Mouse (Mus musculus): Measurements from ENCODE around the gene Gxylt2.

Gxylt2 gene
- long read RNA-seq, experiment 1 = 0 reads
- long read RNA-seq, experiment 2 = 0 reads

DNA sequence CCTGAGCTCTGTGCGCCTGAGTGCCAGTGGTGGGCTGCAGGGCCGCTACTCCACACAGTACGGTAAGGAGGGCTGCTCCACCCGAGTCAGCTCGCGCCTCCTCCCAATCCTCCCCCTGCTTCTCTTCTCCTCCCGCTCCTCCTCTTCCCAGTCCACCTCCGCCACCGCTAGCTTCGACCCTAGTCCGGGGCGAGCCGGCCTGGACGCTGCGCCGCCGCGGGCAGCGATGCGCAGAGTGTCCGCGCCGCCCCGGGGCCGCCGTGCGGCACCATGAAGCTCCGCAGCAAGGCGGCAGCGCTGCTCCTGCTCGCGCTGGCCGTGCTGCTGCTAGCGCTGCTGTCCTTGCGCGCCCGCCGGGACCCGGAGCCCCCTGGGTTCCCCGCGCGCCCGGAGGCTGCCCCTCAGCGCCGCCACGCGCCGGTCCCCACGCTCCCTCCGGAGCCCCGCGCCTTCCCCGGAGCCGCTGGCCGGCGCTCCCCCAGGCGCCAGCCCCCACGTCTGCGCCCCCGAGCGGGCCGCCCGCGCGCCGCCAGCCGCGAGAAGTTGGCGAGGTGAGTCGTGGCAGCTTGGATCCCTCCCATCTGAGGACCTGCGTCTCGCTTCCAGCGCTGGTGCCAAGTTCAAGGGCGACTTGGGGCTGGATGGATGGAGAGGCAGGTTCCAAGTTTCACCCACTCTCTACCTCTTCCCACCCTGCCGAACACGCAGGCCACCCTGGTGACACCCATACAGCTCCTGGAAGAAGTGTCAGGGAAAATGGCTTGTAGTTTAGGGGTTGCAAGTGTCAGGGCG, at the start of gene Gxylt2:
Gene Gxylt2, plus strand, starts transcription at position 161 of the 792 bp plus-strand sequence.
- intact Hi-C loops (cut with DNase I) = no loop called here

DNA sequence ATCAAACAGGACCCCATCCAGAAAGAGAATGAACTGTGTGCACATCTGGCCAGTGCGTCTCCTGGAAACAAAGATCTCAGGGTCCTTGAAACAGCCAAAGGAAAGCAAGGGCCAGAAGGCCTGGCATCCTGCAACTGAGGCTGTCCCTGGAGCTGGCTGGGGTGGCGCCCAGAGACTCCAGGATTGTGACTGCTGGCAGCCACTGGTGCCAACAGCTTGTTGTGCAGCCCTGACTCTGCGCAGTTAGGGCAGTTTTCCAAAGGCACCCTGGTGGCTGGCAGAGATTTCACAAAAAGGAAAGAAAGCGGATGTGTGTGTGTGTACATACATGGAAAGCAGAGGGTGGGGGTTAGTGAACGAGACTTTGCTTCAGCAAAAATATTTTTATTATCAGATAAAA, 44.1 kb upstream of the Gxylt2 start:
- intact Hi-C loops (cut with DNase I) = no loop called here

DNA sequence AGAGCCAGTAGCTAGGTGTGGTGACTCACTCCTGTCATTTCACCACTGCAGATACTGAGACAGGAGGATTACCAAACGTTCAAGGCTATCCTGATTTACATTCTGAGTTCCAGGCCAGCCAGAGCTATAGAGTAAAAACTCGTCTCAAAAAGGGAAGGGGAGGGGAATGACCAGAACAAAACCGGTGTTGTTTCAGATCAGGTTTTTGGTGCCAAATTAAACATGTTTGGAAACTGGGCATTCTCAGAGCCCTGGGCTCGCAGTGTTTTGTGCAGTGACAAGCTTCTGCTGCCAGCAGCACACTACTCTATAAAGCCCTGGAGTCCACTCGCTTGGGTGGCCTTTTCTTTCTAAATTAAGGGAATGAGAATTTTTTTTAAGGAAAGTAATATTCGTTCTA, 42.3 kb upstream of the Gxylt2 start:
- intact Hi-C loops (cut with DNase I) = no loop called here

- intact Hi-C loops (cut with DNase I) = no loop called here
Observed at GRCm38 (mm10) chr6:100667644-100668043, 36.9 kb upstream of the Gxylt2 start.

GRCm38 (mm10) chr6:100668858-100669257, 35.7 kb upstream of the Gxylt2 start:
- intact Hi-C loops (cut with DNase I) = no loop called here

DNA sequence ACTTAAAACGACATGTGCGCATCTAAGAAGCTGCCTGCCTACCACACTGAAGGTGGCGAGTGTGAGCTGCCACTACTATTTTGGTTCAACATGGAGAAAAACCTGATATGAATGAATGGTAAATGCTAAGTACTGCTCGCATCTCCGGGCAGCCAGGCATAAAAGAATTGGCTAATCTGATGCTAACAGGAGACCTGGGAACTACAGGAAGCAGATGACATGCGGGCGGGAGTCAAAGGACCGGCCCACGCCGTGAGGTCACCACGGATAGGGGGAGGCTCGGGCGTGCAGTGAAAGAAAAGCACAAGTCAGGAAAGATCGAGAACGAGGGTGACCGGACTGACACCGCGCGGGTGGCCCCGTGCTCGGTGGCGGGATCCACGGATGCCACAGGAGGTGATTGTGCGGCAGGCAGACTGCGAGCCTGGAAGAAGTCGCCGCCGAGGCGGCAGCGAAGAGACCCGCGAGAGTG, 34.1 kb upstream of the Gxylt2 start:
- intact Hi-C loops (cut with DNase I) = loop anchor here (10.0 kb wide), 1 partner anchor 524 kb away; no protein-coding TSS in a partner anchor

DNA sequence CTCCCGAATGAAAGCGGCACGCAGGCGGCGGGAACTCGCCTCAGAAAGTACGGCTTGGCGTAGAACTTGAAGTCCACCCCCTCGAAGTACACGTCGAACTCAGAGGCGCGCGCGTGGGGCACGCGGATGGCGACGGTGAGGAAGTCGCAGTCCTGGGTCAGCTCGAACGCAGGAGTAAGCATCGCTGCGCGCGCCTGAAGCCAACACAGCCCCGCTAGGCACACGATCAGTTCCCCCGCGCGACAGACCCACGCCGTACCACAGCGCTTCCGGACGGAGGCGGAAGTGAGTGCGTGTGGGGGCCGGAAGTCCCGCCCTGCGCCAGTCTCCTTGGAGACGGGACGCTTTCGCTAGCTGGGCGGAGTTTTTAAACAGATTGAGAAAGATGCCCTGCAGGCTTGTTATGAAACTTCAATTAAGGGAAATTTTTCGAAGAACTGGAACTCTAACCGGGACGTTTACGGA, 33.6 kb upstream of the Gxylt2 start, which contains the start of gene Shq1:
Gene Shq1, minus strand, starts transcription at position 278 of the 465 bp plus-strand sequence.
- intact Hi-C loops (cut with DNase I) = loop anchor here (10.0 kb wide), 1 partner anchor 524 kb away; no protein-coding TSS in a partner anchor

GRCm38 (mm10) chr6:100671401-100671800, 33.1 kb upstream of the Gxylt2 start:
- intact Hi-C loops (cut with DNase I) = loop anchor here (10.0 kb wide), 1 partner anchor 523 kb away; no protein-coding TSS in a partner anchor

DNA sequence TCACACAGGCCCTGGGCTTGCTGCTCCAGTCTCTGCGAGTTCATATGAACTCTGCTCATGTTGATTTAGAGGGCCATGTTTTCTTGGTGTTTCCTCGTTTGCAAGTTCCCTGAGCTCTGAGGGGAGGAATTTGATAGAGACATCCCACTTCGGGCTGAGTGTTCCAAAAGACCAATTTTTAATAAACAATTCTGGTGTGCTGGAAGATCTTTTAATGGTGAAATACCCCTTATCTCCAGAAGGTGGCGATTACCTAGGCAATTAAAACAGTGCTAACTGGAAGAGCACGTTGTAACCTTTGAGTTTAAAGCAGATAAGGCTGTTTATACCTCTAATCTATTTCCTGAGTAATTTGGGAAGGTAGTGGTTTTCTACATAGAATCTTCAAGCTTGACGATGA, 29.6 kb upstream of the Gxylt2 start:
- intact Hi-C loops (cut with DNase I) = loop anchor here (10.0 kb wide), 1 partner anchor 520 kb away; no protein-coding TSS in a partner anchor

DNA sequence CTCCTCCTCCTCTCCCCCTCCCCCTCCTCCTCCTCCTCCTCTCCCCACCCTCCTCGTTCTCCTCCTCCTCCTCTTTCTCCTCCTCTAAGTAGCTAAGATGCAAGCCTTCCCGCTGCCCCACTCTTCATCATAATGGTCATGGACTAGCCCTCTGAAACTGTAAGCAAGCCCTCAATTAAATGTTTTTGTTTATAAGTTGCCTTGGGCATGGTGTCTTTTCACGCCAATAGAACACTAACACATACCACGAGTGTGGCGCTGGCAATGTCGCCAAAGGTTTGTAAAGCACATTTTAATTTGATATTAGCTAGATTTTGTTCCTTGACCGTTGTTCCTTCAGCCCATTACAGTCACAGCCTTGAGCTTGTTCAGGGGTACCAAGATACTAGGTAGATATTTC, 28.1 kb upstream of the Gxylt2 start:
- intact Hi-C loops (cut with DNase I) = loop anchor here (10.0 kb wide), 1 partner anchor 518 kb away; no protein-coding TSS in a partner anchor

DNA sequence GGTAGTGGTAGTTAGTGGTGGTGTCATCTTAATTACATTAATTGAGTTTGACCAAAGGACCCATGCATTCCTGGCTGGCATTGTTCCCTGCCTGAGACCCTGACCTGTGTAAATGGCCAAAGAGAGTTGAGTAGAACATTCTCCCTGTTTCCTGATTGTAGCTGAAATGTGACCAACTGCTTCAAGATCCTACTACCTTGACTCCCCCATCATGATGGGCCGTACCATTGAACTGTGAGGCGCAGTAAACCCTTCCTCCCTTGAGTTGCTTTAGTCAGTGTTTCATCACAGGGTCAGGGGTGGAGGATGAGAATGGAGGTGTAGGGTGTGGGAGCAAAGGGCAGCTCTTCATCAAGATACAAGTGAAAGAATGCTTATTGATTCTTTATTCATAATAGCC, 25.9 kb upstream of the Gxylt2 start:
- intact Hi-C loops (cut with DNase I) = loop anchor here (10.0 kb wide), 1 partner anchor 516 kb away; no protein-coding TSS in a partner anchor

DNA sequence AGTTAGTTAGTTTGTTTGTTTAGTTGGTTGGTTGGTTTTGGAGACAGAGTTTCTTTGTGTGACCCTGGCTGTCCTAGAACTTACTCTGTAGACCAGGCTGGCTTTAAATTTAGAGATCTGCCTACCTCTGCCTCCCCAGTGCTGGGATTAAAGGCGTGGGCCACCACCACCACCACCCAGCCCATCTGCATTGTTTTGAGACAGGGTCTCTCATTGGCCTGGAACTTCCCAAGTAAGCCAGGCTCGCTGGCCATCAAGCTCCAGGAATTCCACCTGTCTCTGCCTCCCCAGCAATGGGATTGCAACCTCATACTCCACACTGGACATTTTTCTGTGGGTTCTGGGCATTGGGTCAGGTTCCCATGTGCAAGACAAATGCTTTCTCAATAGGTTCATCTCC, 18.2 kb upstream of the Gxylt2 start:
- intact Hi-C loops (cut with DNase I) = no loop called here

DNA sequence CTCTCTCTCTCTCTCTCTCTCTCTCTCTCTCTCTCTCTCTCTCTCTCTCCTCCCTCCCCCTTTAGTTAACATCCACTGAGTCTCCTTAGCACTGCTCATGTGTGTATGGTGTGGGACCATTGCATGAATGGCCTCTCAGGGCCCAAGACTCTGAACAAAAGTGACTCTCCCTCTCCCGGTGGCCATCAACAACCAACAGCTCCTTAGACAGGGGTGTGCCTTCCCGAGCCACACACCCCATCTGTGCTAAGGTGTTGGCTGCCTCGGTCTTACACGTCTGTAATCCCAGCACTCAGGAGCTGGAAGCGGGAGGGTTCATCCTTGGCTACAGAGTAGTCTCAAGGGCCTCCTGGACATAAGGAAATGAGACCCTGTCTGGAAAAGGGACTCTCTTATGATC, 4.5 kb upstream of the Gxylt2 start:
- intact Hi-C loops (cut with DNase I) = no loop called here

DNA sequence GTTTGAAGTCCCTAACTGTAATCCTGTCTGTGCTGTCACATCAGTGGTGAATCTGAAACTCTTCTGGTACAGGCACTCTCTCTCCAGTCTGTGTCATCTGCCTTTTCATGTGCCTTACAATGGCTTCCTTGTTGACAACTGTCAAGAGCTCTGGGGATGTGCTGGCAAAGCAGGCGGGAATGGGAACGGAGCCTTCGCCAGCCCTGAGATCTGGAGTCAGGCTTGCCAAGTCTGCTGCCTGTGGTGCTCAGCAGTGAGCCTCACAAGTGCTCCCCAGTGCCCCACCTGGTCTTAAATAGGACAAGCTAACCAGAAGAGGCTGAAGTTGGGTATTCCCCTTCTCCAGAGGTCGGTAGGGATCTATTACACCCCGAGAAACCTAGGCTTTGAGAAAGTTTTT, 3.8 kb upstream of the Gxylt2 start:
- intact Hi-C loops (cut with DNase I) = no loop called here

GRCm38 (mm10) chr6:100704197-100704573, 349 bp upstream of the Gxylt2 start:
- intact Hi-C loops (cut with DNase I) = no loop called here

DNA sequence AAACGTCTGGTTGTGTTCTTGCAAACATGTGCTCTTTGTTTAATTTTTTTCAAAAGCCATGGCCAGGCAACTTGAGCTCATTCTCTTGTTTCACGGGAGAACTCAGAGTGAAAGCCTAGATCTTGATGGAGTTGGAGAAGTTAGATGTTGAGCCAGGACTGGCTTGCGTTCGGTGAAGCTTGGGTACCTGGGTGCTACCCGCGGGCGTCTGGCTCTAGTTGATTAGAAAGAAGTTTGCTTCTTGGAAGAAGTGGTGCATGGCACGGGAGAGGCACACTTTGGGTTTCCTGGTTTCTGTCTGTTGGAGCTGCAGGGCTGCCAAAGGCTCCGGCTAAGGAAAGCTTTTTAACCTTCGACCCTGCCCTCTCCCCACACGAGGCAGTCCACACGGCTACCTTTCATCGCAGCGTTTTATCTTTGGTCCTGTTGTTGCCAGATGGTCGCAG, 855 bp downstream of the Gxylt2 start:
- intact Hi-C loops (cut with DNase I) = no loop called here

GRCm38 (mm10) chr6:100706861-100707260, 2.3 kb downstream of the Gxylt2 start:
- intact Hi-C loops (cut with DNase I) = no loop called here

DNA sequence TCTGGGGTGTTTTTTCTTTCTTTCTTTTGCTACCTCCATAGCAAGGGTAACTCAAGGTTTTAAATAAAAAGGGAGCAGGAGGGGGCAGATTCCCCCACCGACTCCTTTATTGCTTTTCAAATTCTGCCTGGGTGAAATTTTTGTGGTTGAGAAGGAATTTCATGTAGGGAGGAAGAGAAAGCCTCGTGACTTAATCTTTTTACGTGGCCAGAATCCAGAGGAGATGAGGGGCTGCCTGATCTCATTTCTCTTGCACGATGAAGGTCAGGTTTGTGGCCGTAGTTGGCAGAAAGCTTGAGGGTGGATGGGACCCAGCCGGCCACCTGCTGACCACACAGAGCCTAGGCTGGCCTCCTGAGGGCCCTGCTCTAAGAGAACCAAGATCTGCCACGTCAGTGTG, 3.0 kb downstream of the Gxylt2 start:
- intact Hi-C loops (cut with DNase I) = no loop called here

DNA sequence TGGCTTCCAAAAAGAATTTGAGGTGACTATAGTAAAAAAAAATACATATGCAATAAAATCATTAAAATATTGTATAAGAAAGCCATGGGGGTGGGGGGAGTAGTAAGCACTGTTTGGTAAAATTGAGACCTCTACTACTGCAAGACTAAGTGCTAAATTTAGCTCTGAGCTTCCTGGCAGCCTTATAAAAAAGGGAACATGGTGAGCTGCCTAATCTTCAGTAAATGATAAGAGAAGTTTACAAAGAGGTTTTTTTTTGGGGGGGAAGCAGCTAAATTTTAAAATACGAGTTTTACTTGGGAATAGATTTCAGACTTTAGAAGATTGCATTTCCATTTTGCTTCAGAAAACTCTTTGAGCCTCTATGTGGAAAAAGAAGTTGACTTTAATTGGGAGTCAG, 3.7 kb downstream of the Gxylt2 start:
- intact Hi-C loops (cut with DNase I) = no loop called here

DNA sequence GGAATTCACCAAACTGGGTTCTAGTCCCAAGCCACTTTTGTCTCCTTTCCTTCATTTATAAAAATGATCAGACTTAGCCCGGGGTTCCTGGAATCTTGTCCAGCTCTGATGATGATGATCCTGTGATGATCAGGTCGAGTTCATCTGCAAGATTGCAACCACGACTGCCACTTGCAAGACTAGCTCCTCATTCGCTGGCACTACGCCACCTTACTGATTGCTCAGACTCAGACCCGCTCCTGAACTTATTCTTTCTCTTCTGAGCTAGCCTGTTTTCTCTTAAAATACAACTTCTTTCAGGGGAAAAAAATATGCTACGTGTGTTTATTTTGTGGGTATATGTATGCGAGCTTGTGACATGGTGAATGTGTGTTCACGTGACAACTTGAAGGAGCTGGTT, 4.5 kb downstream of the Gxylt2 start:
- intact Hi-C loops (cut with DNase I) = no loop called here

GRCm38 (mm10) chr6:100709483-100709882, 4.9 kb downstream of the Gxylt2 start:
- intact Hi-C loops (cut with DNase I) = no loop called here

DNA sequence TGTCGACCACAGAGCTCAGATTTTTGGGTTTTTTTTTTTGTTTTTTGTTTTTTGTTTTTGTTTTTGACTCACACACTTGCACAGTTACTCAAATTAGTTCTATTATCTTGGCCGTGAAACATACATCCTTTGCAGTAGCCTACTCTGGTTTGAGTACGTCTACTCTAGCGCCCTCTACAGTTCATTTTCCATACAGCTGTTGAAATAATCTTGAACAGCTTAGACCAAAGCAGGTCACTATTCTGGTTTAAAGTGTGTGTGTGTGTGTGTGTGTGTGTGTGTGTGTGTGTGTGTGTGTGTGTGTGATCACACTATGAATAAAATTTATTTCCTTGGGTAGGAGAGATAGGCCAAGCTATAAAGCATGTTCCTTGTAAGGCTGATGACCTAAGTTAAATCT, 5.6 kb downstream of the Gxylt2 start:
- intact Hi-C loops (cut with DNase I) = no loop called here

DNA sequence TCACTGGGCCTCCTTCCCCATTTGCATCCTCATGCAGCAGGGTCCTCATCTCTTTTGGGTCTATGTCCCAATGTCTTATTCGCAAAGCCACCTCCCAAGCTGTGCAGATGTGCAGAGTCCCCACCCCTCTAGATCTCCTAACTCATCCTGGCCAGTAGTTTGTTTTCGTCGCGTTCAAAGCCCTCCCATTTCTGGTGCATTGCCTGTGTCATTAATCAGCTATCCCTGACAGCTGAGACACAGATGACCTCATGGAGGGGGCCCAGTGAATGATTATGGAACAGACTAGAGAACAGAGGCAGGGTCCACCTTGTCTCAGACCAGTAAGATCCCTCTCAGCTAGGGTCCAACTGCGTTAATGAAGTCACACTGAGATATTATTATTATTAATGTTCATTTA, 6.3 kb downstream of the Gxylt2 start:
- intact Hi-C loops (cut with DNase I) = no loop called here
